Mouse (Mus musculus) brain, adult 2 months (tissue): Measurements from ENCODE around the gene Tor4a.

Experiments
- DNase-seq: peaks from one replicate; pipeline ENCODE4 v3.0.0; 2011; ENCODE audit warnings: low read depth, low spot score

Gene Tor4a

DNA sequence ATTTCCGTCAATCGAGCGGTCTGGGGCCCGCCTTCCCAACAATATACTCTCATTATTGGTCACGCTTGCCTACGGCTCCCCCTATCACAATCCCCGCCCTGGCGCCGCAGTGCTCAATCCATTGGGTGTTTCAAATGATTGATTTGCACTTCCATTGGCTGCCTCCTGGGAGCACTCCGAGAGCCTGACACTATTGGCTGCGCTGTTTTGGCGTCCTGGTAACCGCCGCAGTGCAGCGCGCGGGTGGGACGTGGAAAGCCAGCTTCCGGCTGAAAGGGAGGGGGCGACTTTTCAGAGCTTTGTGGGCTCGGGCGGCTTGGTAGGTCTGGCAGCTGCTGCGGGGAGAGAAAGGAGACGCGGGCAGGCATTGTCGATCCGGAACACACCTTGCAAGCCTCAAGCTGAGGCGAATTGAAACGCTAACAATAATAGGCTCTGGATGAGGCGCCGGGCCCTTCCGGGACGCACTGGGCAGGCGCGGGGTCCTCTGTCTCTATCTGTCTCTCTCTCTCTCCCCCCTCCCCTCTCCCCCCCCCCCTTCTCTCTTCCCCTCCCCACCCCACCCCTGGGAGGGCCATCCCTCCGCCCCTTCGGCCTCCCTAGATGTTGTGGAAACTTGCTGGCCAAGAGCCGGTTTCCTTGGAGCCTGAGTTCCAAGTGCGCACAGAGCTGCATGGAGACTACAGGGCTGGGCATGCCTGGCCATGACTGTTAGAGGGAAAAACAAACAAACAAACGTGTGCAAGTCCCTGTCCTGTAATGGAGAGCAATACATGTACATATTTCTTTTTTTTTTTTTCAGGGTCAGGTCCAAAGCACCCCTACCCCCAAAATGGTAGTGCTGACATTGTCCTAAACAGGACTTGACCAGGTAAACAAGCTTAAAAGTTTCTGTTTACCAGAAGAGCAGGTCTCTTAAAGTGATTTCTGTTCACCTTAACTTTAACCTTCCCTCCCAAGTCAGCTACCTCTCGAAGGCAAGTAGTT, 28.4 kb upstream of the Tor4a start:
- peak; percentile 100 for DNase-seq

DNA sequence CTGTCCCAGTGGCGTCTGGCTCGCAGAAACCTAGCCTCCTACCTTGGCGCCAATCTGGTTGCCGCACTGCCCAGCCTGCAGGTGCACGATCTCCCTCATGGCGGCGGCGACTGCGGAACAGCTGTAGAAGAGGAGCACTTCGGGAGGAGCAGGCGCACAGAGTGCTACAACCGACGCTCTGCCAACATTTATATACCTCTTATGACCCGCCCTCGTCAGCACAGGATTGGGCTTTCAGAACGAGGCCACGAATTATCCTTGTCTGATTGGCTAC, 27.7 kb upstream of the Tor4a start, which contains the start of gene Tubb4b:
Gene Tubb4b, minus strand, starts transcription at position 211 of the 274 bp plus-strand sequence.
- no peak for DNase-seq

DNA sequence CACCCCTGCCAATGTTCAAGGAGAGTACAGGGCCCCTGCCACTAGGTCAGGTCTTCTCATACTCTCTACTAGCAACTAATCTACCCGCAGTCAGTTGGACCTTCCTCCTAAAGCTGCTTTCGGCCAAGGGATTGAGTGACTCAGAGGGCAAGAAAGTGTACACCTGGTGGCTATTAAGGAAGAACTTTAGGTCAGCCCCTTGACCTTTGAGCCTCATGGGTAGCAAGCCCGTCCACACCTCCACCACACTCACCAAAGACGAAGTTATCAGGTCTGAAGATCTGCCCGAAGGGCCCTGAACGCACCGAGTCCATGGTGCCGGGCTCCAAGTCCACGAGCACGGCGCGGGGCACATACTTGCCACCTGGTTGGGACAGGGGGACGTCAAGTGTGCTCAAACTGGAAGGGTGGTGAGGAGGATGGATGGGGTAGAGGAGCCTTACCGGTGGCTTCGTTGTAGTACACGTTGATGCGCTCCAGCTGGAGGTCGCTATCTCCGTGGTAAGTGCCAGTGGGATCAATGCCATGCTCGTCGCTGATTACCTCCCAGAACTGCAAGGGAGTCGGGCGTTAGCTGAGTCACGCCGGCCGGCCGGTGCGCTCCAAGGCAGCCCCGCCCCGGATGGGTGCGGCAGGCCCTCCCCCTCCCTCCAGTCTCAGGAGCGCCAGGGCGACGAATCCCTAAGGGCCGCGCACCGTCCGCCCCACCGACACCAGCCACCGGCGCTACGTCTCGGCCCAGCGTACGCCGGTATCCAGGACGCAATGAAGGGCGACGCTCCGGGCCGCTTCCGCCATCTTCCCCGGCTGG, 27.2 kb upstream of the Tor4a start:
- peak; percentile 86 for DNase-seq

DNA sequence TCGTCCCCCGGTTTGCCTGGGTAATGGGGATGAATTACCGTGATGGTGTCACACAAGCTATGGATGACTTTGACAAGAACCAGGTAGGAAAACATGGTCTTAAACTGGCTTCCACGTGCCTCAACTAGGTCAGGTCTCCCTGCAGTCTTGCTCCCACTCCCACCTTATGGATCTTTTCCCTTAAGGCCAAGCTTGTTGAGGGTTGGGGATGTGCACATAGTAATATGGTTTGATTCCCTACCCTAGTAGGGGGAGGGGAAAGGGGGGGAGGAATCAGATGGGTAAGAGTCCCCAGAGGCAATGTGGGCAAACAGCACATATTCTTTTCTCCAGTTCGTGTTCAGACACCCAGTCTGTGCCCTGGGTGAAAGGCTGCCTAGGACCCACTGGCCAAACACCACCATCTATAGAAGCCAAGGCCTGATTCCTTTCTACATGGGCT, 24.7 kb upstream of the Tor4a start:
- DNase-seq, result no peak

DNA sequence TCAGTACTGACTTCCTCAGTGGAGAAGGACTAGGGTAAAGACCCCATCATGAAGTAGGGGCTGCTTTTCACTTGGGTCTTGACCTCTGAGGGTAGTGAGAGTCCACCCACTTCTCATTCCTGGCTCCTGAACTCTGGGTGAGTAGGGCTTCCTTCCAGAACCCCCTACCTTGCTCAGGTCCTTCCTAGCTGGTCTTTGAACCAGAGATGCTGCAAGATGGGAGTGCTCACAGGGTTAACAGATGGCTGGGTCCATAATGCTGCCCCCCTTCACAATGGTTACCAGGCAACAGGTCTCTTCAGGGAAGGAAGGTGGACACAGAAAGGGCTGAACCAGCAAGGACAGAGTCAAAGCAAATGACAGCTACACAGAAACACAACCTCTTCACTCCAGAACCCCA, 21.8 kb upstream of the Tor4a start, which contains the start of gene Fam166a:
Gene Fam166a, plus strand, starts transcription at position 301 of the 400 bp plus-strand sequence.
- DNase-seq, result no peak

DNA sequence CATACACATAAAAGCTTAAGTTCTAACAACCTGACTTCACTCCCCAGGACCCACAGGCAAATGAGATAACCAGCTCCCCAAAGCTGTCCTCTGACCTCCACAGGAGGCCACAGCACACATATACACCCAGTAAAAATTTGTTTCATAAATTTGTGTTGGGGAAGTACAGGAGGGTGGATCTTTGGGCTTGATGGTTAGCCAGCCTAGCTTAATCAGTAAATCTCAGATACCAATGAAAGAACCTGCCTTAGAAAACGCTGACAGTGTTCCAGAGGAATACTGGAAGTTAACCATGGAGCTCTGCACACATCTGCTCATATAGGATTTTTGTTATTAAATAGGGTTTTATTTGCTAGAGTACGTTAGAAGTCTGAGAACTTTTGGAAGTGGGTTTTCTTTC, 21.0 kb upstream of the Tor4a start:
- DNase-seq, result no peak

DNA sequence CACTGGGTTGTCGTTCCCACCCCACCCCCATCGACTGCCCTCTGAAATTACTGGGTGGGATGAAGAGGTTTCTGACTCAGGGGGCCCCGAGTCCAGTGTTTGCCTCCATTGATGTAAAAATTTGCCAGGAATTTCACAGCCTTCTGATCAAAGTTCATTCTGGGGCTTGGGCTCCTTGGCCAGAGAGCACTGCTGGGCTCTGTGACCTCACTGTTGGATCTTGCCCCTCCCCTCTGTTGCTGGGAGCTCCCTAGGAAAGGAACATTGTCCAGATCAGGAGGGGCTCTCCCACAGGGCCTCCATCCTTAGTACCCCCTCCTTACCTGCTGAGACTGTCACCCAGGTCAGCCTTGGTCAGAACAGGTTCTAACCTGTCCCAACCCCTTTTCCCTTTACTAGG, 17.8 kb upstream of the Tor4a start, which contains the start of gene Stpg3:
Gene Stpg3, minus strand, starts transcription at position 194 of the 400 bp plus-strand sequence.
- DNase-seq, result no peak

DNA sequence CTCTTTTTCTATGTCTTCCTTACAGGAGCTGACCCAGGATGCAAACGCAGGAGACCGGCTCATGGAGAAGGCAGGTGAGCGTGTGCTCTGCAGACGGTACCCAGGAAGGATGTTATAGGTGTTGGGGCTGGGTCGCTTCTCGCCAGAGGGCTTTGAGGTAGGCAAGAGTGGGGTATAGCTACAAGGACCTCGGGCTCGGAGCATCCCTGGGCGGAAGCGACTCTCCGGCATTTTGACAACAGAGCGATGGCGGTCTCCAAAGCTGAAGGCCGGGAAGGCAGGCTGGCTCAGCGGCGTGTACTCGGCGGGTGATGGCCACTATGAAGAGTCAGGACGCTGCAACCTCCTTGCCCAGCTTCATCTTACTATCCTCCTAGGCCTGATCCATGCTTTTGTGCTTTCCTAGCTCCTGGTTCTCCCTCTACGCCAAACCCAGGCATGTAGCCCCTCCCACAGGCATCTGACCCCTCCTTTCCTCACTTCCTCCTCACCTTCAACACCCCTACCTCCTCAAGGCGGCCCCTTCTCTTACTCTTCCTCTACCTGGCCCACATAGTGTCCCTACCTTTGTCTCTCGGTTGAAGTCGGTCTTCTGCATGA, 16.7 kb upstream of the Tor4a start:
- DNase-seq, result no peak

DNA sequence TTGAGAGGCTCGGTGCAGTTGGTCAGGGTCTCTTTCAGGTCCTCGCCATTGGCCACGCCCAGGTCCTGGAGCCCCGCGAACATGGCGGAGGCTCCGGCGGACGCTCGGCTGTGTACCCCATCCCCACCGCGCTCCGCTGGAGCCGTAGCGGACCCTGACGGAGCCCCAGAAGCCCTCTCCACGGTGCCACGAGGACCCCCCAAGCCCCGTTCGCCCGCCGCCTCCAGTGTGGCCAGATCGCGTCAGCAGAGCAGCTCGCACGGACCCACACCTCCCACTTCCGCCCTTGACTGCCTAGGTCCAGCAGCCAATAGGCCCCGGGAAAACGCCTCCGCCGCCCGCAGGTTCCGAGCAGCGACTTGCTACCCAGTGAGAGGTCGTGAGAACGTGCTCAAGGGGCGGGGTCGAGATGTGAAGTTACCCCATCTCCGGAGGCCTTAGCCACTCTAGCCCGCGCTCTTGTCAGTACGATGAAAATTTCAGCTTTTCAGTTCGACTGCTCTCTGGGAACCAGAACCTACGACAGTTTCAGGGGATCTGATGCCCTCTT, 14.5 kb upstream of the Tor4a start, which contains the start of gene Nelfb:
Gene Nelfb, minus strand, starts transcription at position 369 of the 550 bp plus-strand sequence.
- DNase-seq, result peak; percentile 94

DNA sequence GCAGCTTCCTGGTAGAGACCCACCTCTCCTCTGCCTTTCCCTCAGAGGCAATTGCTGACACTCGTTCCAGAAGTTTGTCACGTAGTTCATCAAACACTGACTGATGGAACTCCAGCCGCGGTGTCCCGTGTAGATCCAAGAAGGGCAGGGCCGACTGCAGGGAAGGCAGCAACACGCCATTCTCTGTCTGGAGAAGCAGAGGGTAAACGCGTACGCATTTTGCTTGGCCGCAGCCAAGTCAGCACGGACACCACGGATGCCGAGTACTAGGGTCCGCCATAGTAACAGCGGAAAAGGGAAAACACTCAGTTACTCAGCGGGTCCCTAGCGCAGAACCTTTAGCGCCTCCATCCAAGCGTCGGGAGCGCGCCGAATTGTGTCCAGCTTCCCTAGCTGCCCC, 14.0 kb upstream of the Tor4a start:
- no peak for DNase-seq

DNA sequence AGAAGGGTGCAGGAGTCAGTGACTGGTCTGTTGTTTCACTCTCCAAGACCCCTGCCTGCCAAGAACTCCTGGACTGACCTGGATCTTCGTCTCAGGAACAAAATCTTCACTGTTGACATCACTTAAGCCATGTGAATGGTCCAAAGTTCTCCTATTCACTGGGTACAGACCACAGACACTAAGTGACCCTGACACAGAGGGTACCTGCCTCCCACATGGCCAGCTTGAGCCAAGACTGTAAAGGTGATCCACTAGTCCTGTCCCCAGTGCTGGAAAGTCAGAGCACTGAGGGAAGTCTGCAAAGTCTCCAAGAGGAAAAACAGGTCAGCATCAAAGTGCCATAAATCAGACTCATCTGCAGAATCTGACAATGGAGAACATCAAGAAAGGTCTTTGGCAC, 10.9 kb upstream of the Tor4a start:
- no peak for DNase-seq

DNA sequence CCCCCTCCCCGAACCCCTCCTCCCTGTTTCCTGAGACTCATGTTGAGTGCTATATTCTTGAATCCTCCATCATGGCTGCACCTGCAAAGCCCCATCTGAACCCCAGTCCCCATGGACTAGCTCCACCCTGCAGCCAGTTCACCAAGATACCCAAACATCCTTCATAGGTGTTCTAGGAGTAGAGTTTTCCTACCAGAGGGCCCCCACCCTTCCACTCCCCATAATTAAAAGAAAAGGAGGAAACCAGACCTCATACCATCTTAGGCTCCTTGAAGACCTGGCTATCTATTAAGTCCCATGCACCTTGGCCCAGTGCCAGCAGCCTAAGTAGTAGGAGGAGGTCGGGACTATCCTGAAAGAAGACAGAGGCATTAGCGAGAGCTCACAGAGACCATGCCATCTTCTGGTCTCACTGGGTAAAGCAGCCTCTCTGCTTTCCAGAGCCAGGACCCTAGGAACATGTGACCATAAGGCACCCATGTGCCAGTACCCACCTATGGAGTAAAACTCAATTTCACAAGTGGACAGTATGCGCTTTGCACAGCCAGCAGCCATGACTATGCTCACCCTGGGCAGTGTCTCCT, 7.0 kb upstream of the Tor4a start:
- no peak for DNase-seq

DNA sequence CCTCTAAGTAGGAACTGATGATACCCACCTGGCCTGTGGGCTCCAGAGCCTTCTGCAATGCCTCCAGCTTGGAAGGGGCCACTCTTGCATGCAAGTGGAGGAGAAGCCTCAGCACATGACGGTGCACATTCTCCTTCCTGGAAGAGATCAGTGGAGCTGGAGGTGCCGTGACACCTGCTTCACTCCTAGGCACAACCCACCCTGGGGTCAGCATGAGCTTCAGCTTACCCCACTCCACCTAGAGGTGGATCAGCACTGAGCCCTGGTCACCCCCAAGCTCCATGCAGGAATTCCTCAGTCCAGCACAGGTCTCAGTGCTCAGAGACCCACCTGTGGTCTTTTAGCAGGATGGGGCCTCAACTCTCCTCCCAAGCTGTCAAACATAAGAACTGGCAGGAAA, 3.9 kb upstream of the Tor4a start:
- no peak for DNase-seq

DNA sequence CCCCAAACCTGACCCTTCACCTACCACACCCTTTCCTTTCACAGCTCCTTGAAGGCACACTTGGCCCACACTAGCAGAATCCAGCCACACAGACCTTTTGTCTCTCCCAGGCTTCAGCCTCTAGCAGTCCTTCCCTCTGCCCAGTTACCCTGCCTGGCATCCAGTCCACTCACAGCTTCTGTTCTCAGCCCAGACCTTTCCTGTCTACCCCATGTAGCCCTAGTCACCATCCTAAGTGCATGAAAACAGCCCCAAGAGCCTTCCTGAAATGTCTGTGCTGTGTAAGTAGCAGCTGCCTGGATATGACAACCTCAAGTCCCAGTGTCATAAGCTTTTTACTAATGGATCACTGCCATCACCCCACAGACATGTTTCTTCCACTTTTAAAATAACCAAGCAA, 1.3 kb upstream of the Tor4a start:
- no peak for DNase-seq

DNA sequence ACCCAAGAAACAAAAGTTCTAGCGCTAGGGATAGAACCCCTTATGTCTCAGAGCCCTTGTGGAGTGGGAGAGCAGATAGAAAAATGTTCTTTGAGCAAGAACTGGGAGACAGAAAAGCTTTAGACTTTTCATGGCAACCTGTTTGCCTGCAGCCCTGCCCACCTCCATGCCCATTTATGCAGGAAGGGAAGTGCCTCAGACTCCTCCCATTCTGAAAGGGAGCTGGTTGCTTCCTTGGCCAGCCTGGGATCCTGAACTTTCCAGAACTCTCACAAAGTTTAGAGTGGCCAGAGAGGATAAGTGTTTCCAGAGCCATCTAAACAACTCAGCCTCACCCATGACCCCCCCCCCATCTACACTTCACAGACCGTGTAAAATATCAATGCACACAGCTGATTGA, 505 bp upstream of the Tor4a start:
- DNase-seq, result no peak

DNA sequence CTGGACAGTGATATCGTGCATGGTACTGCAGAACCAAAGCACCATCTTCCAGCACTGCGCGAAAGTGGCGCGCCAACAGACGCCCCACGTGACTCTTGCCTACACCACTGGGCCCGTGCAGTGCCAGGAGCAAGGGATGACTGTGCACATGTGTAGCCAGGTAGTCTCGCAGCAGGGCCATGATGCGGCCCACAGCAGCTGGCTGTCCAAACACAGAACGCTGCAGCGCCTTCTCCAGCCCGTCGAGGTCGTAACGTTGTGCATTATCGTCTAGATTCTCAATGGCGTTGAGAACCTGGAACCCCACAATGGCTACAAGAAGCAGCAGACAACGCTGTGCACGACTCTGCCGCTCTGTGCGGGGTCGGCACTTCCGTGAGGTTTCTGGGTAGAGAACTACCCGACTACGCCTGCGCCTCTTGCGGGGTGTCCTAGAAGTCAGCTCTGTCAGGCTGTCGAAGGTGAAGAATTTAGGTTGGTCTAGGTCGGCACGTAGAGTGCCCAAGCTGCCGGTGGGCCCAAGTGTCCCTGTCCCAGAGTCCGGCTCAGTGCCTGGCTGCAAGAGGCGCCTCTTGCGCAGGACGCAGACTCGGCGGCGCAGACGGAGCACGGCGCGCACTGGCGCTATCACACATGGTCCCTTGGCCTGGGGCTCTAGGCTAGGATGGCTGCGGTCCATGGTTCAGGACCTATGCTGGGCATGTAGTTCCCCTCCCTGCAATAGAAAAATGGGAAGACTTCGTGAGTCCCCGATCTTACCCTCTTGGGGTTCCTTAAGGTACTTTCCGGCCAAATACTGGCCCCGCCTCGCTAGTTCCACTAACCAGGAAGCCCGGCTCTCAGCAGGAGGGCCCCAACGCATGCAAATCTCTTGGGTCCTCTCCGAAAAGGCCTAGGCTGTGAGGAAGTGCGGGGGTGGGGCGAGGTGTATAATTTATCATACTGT, 1.2 kb downstream of the Tor4a start:
- no peak for DNase-seq

DNA sequence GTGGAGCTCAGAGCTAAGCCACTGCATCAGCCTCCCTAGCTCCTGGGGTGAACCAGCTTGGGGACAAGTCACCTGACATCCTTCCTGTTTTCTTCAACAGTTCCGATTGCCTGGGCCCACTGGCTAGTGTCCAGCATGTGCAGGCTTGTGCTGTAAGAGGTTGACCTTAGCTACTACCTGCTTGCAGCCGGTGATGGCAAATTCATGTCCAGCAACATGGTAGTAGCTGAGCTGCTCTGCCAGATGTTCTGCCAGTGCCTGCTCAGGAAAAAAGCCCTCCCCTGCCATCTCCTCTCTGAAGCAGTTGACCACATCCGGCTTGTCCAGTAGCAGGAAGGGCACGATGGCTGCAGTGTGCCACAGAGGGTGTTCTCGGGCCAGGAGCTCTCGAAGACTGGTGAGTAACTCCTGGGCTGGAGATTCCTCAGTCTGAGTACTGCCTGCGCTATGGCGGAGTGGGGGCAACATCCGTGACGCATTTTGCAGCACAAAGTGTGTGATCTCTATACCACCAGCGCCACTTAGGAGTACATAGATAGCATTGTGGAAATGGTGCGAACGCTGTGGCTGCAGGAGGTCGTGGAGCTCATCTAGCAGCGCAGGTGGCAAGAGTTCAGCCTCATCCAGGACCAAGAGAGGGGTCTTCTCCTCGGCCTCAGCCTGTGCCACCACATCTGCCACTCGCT, 2.1 kb downstream of the Tor4a start:
- no peak for DNase-seq

DNA sequence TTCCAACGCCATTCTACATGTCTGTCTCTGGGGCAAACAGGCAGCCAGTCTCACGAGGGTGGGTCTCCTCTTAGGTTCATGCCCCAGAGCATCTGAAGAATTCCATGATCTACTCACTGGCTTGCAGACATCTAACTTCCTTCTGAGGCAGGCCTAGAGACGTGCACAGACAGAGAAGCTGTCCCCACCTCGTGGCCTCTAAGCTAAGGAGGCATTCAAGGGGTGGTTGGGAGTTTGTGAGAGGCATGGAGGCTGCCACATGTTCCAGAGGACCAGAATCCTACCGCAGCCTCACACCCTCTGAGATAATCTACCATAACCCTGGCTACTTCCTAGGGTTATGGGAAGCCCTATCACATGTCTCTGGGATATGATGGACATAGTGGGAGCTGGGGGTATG, 2.7 kb downstream of the Tor4a start:
- no peak for DNase-seq

DNA sequence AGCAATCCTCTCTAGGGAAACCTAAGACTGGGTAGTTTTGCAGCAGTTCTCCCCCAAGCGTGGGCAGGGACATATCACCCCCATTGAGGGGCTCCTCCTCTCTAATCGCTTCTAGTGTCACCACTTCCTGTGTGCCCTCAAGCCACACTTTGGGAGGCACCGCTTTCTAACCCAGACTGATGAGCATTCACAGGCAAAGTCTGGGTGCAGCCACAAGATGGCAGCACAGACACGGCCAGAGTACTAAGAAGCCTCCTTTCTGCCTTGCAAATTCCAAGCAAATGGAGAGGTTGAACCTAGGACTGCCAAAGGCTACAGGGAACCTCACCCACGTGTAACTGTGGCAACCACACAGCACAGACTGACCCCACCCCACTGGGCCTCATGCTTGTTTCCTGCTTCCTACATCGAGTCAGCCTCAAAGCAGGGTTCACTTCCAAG, 3.3 kb downstream of the Tor4a start:
- DNase-seq, result peak; percentile 93

DNA sequence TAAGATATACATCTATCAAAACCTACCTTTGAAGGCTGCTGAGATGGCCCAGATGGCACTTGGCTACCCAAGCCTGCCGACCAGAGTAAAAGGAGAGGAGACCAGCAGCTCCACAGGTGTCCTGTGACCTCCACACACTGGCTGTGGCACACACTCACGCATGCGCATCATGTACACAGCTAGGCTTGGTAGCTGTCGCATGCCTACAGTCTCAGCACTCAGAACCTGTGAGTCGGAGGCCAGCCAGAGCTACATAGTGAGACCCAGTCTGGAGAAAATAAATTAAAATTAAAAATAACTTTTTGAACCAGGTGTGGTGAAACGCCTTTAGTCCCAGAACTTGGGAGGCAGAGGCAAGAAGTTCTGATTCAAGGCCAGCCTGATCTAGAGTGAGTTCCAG, 8.8 kb downstream of the Tor4a start:
- DNase-seq, result no peak
